Mouse (Mus musculus) frontal cortex, postnatal 25 days (tissue): ENCODE measurements around the gene Fmnl3.

Experiments used
- DNase-seq, 2 experiments: peaks; one replicate each; pipeline ENCODE4 v3.0.0; 2022; ENCODE audit warnings: low spot score in 2 of 2

Gene Fmnl3

DNA sequence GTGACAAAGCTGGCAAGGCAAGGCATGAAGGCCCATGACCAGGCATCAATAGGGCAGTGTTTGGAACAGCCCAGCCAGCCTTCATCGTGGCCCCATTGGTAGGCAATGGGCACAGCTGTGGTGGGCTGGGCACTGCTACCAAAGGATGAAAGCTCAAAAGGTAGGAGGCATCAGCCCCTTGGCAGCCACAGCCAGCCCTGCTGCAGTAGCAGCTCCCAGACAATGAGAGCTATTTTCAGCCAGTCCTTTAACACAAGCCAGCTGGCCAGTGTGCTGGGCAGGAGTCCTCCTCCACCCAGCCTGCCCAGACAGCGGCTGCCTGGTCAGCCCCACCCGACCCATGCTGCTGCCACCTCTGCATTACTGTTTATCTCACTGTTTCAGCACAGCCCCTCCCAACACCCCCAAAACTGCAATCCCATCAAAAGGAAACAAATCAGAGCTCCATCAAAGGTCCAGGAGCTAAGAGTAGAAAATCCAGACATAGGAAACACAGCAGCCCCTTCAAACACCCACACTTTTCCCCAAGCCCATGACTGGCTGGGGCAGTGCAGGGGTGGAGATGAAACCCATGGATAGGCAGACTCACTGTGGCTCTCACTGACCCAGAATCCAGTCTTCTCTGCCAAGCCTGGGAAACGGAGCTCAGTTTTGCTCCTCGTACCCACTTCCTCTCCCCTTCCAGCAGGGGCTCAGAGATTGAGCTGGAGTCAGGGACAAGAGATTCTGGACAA is 26.7 kb downstream of the Fmnl3 start:
- DNase-seq, result peak in 1 of 2 experiments; percentile 24

DNA sequence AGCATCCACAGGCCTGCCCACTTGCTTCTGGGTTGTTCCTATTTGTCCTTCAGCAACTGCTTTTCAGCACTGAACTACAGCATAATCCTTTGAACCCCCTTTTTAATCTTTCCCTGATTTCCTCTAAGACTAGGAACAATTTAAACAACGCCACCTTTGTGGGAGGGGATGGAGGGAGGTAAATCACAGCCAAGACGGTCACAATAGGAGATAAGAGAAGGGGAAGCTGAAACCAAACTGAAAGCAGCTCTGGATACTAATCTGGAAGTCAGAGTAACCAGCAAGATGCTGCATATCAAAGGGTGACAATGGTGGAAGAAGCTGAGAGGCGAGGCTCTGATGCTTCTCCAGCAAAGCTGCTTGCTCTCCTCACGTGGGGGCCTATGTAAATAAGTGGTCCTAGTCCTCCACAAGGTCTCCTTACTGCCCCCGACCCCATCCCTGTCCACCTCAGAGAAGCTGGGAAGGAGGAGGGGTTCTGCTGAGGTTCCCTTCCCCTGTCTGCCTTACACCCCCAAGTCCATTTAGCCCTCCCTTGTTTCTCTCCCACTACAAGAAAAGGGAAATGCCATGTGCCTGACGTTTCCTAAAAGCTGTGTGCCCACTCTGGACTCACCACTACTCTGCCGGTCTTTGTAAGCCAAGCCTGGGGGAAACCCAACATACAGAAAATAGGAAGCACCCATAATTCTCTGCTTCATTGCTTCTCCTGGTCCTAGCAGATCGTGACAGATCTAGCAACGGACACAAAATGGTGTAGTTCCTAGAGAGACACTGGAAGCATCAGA is 27.9 kb downstream of the Fmnl3 start:
- no peak for DNase-seq

DNA sequence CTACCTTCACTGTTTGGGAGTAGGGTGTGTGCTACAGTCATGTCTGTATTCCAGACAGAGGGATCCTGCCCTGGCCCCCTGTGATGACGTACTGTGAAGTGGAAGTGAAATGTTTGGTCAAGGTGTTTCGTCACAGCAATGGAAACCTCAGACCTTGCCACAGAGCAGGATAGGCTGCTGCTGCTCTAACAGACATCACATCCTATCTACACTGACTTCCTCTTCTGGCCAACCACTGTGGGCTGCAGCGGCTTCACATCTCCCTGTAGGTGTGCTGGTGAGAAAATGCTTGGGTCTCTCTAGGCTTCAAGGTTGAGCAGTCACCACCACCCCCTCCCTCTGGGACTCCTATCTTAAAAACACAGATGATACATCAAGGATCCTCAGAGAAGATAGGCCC is 29.2 kb downstream of the Fmnl3 start:
- DNase-seq, result no peak

DNA sequence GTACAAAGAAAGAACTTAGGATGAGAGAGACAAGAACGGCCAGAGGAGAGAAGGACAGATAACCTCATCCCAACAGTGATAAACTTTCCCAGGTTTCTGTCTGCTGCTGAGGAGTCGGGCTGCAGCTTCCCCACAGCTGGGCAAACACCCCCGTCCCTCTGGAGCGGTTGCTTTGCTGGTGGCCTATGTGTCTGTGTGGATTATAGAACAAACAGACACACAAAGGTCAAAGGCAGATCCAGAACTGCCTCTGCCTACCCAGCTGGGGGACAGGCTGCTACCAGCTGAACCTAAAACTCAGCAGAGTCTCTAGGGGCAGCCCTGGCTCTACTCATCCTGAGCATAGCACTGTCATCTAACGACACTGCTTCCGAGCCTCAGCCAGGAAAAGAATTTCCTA is 30.6 kb downstream of the Fmnl3 start:
- DNase-seq, result no peak

DNA sequence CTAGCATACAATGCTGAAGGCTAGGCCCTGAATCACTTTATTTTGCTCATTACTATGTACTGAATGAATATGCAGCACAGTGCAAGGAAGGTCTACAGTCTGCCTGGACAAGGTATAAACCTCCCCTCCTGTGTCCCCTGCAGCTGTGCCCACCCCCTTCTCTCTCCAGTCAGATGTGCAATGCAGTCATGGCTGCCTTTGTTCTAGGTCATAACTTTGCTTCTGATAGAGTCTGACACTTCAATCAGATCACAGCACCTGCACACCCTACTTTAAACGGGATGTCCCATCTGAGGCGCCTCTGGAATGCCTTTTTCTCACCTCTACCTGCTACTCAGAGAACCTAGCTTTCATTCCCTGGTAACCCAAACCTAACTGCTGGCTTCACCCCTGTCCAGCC is 31.4 kb downstream of the Fmnl3 start:
- no peak for DNase-seq

DNA sequence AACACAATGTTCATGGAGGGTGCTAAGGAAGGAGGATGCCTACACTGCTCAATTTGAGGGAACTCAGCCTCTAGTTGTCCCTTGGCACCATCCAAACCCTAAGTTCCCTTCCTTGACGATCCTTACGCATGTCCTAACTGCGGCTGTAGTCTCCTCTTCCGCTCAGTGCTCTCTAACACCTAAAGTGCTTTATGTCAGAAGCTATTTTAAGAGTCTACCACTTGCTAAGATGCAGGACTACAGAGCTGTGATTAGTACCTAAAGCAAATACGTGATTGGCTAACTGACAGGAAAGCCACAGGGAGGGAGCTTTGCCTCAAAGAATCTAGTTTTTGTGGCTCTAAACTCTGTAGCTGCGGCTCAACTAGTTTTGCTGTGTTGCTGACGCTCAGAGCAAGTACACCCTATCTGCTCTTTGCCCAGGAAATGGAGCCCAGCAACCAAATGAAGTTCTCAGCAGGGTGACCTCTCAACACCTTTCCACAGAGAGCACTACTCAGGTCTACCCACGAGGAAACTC is 34.4 kb downstream of the Fmnl3 start:
- no peak for DNase-seq

DNA sequence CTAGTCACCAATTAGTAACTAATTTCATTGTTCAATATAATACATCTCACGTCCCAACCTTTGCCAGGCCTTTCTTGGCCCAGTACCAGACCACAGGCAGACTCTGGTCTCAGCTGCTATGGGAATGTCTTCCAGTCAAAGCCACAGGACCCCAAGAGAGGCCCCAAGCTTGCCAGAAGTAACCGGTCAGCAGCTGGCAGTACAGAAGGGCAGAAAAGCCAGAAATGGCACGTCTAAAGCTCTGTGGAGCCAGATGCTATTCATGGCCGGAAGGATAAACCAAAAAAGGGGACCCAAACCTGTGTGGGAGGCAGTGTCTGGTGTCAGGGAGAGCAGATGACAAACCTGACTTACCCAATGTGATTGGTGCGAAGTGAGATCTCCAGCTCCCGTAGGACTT is 35.8 kb downstream of the Fmnl3 start:
- no peak for DNase-seq

DNA sequence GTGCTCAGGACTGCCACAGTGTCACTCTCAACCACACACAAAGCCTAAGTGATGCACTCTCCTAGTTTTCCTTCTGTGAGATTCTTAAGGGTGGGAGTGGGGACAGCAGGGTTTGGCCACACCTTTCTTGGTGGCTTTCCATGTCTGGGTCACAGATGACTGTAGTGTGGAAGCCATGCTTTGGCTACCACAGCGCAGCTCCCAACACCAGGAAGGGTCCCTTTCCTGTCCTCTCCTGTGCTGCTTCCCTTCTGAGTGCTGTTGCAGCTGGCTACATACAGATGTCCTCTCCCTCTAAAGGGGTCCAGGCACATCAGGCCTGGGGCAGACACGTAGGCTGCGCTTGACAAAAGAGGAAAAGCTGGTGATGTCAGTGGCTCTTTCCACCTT is 36.6 kb downstream of the Fmnl3 start:
- no peak for DNase-seq

DNA sequence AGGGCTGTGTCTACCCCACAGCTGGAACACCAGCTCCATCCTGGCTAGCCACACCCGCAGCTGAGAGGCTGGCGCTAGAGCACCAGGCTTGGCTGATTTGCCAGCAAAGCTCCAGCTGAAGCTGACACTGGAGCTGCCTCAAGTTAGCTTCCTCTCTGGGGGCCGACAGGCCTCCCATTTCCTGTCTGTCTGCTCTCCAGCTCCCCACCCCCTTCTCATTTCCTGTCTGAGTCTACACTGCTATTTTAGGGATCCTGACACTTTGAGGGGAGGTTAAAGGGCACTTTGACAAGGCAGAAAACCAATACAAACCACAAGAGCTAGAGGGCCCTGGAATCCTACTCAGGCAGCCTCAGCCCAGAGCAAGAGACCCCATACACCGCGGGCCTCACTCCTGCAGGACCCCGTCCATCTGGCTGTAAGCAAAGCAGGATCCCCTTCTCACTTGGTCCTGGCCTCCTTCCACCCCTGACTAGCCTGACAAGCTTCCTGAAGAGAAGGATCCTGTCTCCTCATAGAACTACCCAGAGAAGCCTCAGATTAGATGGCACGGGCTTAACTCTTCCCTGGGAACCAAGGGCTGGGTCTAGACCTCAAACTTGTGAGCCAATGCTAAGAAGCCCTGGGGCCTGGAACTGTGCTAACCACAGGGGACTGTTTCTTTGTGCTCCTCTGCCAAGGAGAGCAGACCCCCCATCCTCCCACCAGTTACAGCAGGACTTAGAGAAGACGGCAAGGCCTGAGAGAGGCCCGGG is 37.2 kb downstream of the Fmnl3 start:
- DNase-seq, result no peak

DNA sequence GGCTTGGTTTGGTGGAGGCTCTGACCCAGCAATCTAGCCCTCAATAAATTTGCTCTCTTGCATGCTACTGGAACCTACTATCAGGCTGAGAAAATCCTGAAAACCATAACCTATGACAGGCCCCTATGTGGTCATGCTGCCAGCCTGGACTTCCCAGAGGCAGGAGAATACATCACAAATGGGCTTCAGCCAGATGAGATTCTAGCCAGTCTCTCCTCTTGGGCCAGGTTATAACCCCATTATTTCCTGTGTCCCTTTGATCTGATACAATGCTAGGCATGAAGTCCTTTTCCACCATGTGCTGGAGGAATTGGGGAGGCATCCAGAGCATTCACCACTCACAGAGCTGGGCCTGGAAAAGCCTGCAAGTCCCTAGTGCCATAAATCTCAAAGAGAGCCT is 38.2 kb downstream of the Fmnl3 start:
- no peak for DNase-seq

DNA sequence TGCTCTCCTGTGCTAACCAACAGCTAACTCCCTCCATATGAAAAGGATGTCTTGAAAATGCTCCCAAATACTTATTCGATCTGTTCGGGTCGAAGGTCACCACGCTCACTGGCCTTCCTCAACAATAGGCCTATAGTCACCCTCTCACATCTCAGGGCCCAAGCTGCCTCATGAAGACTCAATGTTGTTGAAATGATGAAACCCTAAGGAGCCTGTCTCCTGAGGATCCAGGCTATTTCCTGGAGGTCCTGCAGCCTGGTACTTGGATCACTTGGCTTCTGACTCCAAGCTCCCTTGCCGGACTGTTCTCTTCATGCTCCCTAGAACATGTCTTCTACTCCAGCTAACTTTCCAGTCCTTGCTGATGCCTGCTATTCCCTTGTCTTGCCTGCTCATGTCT is 38.9 kb downstream of the Fmnl3 start:
- DNase-seq, result no peak

DNA sequence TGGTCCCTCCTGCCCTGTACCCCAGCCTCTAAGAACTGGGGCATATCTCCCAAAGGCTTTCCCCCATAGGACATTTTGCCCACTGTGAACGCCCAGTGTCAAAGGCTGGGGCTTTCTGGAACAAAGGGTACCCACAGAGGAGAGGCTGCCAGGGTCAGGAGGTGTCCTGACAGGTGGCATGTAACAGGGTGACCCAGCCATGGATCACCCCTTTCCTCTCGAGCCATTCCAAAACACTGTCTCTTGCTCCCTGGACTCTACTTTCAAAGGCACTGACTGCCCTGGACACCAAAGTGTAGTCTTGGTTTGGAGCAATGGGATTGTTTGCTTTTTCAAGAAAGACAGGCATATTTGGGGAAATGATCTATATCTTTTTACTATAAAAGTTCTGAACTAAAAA is 40.0 kb downstream of the Fmnl3 start:
- no peak for DNase-seq

DNA sequence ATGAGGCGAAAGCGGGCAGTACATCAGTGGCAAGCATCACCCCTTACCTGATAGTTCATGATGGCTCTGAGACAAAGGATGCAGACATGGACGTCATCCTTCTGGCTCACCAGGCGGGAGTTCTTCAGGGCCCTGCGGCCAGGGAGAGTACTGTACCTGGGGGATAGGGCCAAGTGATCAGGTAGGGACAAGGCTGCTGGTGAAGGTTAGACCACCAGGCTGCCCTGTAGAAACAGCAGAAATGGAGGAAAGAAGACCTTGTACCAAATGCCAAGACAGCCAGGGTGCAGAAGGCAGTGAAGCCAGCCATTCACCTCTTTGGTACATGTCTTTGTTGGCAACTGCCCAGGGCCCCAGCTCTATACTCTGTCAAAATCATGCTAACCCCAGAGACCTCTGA is 42.3 kb downstream of the Fmnl3 start:
- no peak for DNase-seq

DNA sequence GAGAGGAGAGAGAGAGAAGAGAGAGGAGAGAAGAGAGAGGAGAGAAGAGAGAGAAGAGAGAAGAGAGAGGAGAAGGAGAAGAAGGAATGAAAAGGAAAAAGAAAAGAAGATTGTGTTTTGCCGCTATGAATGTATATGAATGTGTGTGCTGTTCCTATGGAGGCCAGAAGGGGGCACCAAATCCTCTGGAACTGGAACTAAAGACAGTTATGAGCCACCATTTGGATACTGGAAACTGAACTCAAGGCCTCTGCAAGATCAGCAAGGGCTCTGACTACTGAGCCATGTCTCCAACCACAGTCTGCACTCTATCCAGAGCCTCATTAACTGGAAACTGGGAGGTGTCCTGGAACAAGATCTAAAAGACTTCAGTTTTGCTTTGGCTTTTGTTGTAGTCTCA is 43.3 kb downstream of the Fmnl3 start:
- DNase-seq, result no peak

DNA sequence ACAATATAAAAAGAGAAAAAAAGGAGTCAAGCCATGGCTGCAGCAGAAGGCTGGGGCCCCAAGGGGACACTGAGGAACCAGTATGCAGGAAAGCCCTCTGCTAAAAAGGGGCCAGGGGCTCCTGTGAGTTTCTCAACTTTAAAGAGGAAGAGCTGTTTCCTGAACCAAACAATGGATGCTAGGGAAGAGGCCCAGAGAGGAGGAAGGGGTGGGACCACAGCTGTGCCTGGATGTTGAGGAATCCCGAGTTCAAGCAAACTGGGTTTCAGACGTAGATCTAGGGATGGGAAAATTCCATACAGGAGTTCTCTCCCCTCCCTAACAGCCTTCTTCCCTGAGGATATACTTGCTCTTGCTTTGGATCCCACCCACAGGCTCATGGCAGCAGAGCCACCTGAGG is 43.9 kb downstream of the Fmnl3 start:
- no peak for DNase-seq

DNA sequence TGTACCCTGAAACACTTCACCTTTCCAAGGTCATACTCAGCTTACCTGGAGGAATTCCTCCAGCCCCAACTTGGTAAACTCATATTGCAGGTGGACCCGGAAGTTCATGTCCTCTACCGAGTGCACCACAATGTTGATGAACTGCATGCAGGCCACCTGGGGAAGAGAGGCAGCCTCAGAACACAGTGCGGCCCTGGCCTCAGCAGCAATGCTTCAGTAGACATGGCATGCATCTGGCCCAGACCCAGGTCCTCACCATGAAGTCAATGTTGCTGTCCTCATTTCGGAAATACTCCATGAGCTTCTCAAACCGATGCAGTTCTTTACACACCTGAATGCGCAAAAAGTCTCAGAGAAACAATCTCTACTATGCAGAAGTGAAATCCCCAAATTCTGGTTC is 44.7 kb downstream of the Fmnl3 start:
- DNase-seq, result no peak

DNA sequence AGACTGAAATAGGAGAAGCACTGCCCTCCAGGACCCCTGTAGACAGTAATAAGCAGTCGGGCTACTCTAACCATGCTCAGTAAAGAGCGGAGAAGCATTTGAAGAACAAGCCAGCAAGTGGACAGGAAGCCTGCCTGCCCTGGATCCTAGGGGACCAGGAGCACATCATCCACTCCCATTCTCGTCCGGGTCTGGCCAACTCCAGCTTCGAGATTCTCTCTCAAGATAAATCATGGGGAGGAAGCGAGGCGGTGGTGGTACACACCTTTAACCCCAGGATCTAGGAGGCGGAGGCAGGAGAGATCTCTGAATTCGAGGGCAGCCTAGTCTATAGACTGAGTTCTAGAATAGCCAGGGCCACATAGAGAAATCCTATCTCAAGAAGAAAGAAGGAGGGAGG is 46.1 kb downstream of the Fmnl3 start:
- DNase-seq, result no peak

DNA sequence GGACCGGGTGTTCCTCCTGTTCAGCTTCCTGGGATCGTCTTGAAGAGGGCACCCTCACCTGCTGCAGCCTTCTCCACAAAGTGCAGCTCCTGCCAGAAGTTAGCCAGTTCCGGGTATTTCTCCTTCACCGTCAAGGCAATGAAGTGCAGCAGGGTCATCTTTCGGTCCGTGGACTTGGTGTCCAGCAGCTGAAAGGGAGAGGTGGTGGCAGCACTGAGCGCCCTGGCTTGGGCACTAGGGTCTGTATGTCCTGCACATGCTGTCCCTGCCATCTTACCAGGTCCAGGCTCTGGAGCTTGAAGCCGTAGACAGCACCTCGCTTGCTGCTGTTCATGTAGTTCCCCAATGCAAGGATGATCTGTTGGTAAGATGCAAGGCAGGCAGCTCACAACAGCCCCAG is 49.3 kb downstream of the Fmnl3 start:
- DNase-seq, result no peak

DNA sequence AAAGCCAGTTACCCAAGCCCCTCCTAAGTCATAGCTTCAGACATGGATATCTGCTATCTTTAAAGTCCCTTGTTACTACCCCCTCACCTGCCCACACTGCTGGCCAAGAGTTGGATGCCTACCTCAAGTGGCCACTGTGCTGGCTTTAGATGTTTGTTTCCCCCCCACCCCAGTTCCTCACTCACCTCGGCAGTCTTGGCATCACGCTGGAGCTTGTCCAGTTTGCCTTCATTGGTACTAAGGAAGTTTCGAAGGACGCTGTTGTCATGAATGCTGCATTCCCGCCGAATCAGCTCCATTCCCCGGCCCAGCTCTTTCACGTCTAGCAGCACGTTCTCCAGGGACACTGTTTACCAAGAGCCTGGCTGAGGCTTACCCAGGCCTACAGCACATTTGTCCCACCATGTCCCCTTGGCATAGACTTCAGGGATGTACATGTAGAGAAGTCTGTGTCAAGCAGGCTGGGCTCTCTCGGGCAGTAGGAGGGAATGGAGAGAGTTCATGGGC is 50.1 kb downstream of the Fmnl3 start:
- no peak for DNase-seq

DNA sequence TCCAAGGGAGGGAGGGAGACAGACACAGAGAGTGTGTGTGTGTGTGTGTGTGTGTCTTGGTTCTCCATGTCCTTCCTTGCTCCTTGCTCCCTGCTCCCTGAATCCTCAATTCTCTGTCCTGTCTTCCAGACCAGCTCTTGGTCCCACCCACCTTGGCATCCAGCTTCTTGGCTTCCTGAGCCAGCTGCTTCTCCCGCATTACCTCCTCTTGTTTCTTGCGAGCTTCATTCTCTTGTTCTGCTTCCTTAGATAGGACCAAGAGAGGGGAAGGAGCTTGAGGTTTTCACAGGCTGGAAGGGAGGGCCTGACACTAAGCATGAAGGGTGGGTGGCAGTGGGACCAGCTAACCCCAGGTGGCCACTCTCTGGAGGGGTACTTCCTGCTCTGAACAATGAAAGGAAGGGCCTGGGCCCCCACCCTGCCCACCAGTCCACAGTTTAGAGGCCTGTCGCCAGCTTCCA is 50.8 kb downstream of the Fmnl3 start:
- DNase-seq, result no peak

DNA sequence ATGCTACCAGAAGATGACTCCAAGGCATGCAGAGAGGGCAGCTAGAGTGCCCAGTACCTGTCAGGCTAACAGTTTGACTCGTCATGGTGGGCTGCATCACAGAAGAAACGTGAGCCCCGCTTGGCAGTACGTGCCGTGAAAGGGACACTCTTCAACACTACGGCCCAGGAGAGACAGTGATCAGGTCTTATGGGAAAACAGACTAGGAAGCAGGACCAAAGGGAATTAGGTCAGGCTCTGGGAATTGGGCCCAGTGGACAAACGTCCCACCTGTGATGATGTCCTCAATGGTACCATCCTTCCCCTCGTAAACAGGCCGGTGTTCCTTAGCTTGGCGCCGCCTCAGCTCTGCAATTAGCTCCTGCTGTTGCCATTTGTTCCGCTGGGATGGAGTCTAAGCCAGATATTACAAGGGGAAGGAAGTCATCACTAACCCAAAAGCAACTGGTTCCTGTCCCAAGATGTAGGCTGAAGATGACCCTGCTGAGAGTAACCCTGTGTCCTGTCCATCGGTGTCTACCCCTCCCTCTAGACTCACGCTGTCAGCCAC is 51.3 kb downstream of the Fmnl3 start:
- no peak for DNase-seq

DNA sequence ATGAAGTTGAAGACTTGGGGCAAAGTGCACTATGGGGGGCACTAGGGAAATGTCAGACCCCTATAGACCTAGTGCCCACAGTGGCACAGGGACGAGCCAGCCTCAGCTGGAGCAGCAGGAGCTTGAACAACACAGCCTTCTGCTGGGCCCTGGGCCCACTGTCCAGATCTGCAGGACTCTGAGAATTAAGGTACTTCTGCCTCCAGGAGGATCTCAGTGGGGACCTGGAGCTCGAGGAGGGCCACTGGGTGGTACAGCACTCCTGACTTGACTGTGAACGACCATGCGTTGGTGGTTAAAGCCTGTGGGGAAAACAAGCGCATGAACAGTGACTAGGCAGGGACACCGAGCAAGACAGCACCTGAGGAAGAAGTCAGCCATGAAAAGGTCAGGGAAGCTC is 52.2 kb downstream of the Fmnl3 start:
- DNase-seq, result no peak
